Mouse (Mus musculus): ENCODE data around the gene Kcnh6. TPM values are rescaled to one million over a fixed set of nuclear protein-coding genes. Genes with fewer than 3 reads are reported as not detected.
A peak's percentile ranks its signal among the peaks of the same experiment; 100 is the strongest.
"Not testable (repeated sequence)": the region's sequence is repeated elsewhere in the genome, so short reads cannot be mapped to it uniquely, and the experiment has no call there.

Gene Kcnh6
- total RNA-seq, 4 experiments from 2014 or later: 0.31 to 0.67 (median 0.40) TPM

DNA sequence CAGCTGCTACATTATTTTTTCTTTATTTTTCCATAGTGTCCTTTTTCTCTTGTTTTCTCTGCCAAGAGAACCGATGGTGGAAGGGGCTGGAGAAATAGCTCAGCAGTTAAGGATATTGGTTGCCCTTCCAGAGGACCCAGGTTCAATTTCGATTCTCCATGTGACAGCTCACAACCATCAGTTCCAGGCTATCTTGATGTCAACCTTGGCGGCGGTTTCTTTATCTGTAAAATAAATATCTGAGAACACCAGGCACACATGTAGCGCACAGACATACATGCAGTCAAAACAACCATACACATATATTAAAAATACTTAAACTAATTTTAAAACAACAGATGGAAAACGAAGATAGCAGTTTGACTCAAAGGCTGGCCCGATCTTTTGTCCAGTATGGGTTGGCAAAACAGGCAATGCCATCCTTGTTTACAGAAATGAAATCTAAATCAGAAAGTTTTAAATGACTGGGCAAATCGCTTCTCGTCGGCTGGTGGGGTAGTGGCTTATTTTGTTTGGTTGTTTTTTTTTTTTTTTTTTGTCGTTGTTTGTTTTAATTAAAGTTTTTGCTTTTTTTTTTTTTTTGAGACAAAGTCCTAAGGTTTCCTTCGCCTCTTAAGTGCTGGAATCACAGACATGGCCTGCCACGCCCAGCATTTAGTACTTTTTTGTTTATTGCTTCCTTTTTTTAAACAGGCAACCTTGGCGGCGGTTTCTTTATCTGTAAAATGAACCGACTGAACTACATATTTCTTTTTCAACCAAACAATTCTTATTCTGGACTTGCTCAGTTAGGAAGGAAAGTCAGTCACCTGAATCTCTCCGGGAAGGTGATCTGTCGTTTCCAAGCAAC, 57.4 kb downstream of the Kcnh6 start:
- DNase-seq: no peak

DNA sequence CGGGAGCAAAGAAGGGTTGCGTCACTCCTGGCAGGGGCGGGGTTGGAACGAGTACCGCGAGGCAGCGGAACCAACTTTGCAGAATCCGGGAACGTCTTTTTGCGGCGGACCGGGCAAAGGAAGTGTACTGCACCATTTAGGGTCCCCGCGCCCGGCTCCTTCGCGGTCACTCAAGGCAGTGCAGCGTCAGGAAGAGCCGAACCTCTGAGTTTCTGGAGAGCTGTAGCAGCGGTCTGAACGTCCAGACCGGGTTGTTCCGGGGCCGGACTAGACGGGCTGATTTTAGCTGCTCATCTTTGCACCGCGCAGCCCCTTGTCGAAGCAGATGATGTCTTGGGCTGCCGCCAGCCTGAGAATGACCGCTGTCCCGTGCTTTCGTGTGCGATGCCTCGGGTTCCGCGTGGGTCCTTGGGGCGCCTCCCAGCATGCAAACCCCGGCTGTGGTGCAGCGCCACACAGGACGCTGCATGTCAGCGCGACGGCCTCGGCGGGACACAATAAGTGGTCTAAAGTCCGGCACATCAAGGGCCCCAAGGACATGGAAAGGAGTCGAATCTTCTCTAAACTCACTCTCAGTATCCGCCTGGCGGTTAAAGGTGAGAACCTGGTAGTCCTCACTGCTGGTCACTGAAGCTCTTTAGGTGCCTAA, 58.1 kb downstream of the Kcnh6 start, which contains the start of gene Taco1:
Gene Taco1, plus strand, starts transcription at position 139 of the 649 bp plus-strand sequence.
- DNase-seq: peak; percentile 91

DNA sequence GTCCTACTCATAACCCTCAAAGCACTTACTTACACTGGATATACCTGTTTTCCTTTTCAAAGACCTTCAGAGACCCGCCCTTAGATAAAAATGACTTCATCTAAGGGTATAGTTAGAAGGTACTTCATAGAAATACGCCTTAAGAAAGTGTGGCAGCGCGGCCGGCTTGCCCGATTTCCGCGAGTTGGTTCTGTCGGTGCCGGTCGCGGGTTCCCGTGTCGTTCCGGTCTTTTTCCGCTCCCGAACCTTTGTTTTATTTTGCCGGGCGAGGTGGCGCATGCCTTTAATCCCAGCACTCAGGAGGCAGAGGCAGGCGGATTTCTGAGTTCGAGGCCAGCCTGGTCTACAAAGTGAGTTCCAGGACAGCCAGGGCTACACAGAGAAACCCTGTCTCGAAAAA, 58.7 kb downstream of the Kcnh6 start:
- not testable (repeated sequence) for DNase-seq

DNA sequence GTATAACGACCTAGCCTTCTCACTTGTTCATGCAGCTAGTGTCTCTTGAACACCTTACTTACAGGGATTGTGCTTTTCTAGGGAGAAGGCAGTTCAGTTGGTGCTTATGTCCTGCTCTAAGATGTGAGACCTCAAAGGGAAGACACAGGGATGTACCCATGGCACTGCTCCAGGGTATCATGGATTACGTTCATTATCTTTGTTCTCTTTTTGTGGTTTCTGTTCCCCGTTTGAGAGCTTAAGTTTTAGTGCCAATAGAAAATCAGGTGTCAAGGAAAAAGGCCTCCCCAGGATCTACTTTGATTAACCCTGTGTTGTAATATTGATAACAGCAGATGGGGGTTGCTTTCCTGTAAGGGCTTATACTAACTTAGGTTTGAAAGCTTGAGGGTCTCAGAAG, 65.8 kb downstream of the Kcnh6 start:
- DNase-seq: no peak

GRCm38 (mm10) chr11:106076321-106076720, 68.4 kb downstream of the Kcnh6 start:
- DNase-seq: peak; percentile 28

Other genes with a start within 250 kb of the Kcnh6 start
- 100 to 1,000 TPM; 214 to 322 (median 255) TPM for gene Cyb561, start 54.8 kb upstream of the Kcnh6 start, total RNA-seq (2022)
- gene Ace, start 40.2 kb upstream of the Kcnh6 start, total RNA-seq (2022): 10 to 100 TPM in 3 of 4 experiments, 1 to 10 TPM in 1; 9.4 to 22.2 (median 12.1) TPM
- not detected for gene Ace3, start 13.4 kb upstream of the Kcnh6 start, total RNA-seq (2022)
- 10 to 100 TPM; 57.3 to 79.3 (median 70.3) TPM for gene Dcaf7, start 28.7 kb downstream of the Kcnh6 start, total RNA-seq (2022)
- 10 to 100 TPM; 26.3 to 38.6 (median 33.1) TPM for gene Taco1, start 57.9 kb downstream of the Kcnh6 start, total RNA-seq (2022)
- 10 to 100 TPM; 41.7 to 58.2 (median 47.2) TPM for gene Map3k3, start 76.5 kb downstream of the Kcnh6 start, total RNA-seq (2022)
- gene Gm10840, start 152.7 kb downstream of the Kcnh6 start, total RNA-seq (2022): not detected
- gene Limd2, start 152.7 kb downstream of the Kcnh6 start, total RNA-seq (2022): 10 to 100 TPM in 3 of 4 experiments, 1 to 10 TPM in 1; 9.6 to 18.9 (median 14.3) TPM
- 10 to 100 TPM; 15.1 to 26.8 (median 19.3) TPM for gene Strada, start 194.0 kb downstream of the Kcnh6 start, total RNA-seq (2022)
- gene Ccdc47, start 208.2 kb downstream of the Kcnh6 start, total RNA-seq (2022): 100 to 1,000 TPM in 3 of 4 experiments, 10 to 100 TPM in 1; 84.3 to 125 (median 116) TPM
- gene Ddx42, start 208.8 kb downstream of the Kcnh6 start, total RNA-seq (2022): 10 to 100 TPM; 53.4 to 71.6 (median 64.1) TPM
- 10 to 100 TPM; 42.3 to 82.3 (median 59.1) TPM for gene Ftsj3, start 248.0 kb downstream of the Kcnh6 start, total RNA-seq (2022)
- gene Psmc5, start 248.0 kb downstream of the Kcnh6 start, total RNA-seq (2022): 100 to 1,000 TPM; 151 to 166 (median 154) TPM